Mouse (Mus musculus) left cerebral cortex, postnatal 14 days (tissue): ENCODE measurements around the gene Fam107b. TPM values are rescaled to one million over a fixed set of nuclear protein-coding genes. Genes with fewer than 3 reads are reported as not detected.

Experiments used
- DNase-seq, 2 experiments: peaks; one replicate each; pipeline ENCODE4 v3.0.0; 2021 to 2022; ENCODE audit warnings: low spot score in 2 of 2, mixed read lengths in 1 of 2
- intact Hi-C: fragments of 180-260 bp; cut with DNase I; formaldehyde crosslinking; loops from one replicate; pipeline ENCODE4 v1.15.1; 2025
- total RNA-seq, 2 experiments: library from RNA; stranded (reverse); gene quantifications; 2 replicates each; pipeline ENCODE4 v1.2.3; 2021

Fam107b gene
- total RNA-seq, 2 experiments from 2014 or later = 9.3 to 10.5 TPM

DNA sequence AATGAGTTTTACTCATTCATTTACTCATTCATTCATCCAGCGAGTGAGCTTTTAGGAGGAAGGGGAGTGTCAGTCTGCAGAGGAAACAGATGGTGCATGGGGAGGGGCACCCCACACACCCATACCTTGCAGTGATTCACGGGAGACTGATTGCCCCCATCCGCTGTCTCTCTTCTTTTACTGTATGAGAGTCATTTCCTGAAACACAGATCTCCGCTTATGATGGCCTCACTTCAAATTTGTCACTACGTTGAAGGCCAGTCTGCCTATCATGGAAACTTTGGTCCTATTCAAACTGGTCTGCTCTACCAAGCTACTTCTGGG lies 230.2 kb downstream of the Fam107b start:
- intact Hi-C loops = loop anchor here (2.0 to 5.0 kb wide), 2 partner anchors 254 to 448 kb away; no protein-coding TSS in a partner anchor

DNA sequence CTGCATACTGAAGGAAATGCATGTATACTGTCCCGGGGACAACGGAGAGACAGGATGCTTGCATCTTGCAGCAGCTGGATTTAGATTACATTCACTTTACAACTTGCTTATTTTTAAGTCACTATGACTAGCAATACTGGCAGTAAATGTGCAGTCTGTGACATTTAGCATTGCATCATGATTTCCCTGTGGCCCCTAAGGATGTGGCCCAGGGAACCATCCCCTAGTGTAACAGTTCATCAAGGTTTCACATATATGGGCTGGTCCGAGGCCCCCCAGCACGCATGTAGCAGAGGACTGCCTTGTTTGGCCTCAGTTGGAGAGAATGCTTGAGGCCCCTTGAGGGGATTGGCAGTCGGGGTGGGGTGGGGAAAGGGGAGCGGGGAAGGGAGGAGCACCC lies 235.5 kb downstream of the Fam107b start:
- intact Hi-C loops = no loop called here
- no peak for DNase-seq

More for the DNA sequence above, 230.2 kb downstream of the Fam107b start:
- DNase-seq = no peak

DNA sequence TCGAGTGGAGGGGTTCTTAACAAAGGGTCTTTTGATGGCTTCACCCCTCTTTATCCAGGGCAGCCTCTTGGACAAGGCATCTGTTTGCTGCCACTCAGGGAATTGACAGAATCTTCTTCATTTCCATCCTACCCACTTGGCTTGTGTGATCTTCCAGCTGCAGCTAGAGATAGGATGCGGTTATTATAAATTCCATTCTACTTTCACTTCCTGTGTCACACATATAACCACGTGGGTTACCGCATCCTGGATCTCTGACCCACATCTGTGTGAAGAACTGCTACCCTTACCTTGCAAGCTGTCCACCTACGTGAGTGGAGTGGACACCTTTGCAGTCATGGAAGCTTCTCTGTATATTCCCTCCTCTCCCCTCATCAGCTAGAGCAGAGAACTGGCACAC lies 240.0 kb downstream of the Fam107b start:
- intact Hi-C loops = loop anchor here (10.0 kb wide), 1 partner anchor 414 kb away; no protein-coding TSS in a partner anchor
- DNase-seq = no peak

DNA sequence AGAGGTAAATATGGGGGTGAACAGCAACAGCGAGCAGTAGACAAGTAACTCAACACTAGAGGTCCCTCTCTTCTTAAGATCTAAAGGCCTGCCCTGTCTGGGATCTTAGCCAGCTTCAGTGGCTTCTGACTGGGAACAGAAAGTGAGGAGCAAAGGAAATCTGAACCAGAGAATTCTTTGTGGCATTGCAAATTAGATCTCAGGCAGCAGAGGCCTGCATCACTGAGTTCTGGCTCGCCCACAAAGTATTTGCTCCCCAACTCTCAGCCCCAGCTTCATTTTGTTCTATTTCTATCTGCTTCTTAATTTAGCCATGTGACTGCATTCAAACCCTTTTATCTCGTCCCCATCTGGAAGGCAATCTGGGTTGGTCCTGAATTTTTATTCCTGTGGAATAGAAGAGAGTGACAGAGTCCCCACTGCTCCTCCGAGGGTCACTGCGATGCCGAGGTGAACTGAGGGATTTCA lies 245.9 kb downstream of the Fam107b start:
- intact Hi-C loops = loop anchor here (5.0 to 10.0 kb wide), 3 partner anchors 206 to 676 kb away; no protein-coding TSS in a partner anchor
- DNase-seq = peak; percentile 80 to 90

DNA sequence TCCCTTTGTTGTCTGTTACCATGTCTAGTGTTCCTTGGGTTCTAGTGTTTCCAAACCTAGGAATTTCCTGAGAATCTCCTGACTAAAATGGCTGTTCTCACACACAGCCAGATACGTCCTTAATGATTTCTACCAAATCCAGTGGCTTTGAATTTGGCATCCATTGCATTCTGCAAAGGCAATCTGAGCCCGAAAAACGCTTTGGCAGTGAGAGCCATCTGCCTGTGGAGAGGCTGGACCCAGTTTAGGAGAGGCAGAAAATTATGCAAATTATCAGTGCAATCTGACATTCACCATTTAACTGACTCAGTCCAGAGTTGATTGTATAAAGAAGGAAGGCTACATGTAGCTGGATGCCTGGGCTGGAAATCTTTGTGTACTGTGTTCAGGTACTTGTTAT lies 247.3 kb downstream of the Fam107b start:
- no peak for DNase-seq
- intact Hi-C loops = loop anchor here (5.0 to 10.0 kb wide), 3 partner anchors 205 to 675 kb away; no protein-coding TSS in a partner anchor

DNA sequence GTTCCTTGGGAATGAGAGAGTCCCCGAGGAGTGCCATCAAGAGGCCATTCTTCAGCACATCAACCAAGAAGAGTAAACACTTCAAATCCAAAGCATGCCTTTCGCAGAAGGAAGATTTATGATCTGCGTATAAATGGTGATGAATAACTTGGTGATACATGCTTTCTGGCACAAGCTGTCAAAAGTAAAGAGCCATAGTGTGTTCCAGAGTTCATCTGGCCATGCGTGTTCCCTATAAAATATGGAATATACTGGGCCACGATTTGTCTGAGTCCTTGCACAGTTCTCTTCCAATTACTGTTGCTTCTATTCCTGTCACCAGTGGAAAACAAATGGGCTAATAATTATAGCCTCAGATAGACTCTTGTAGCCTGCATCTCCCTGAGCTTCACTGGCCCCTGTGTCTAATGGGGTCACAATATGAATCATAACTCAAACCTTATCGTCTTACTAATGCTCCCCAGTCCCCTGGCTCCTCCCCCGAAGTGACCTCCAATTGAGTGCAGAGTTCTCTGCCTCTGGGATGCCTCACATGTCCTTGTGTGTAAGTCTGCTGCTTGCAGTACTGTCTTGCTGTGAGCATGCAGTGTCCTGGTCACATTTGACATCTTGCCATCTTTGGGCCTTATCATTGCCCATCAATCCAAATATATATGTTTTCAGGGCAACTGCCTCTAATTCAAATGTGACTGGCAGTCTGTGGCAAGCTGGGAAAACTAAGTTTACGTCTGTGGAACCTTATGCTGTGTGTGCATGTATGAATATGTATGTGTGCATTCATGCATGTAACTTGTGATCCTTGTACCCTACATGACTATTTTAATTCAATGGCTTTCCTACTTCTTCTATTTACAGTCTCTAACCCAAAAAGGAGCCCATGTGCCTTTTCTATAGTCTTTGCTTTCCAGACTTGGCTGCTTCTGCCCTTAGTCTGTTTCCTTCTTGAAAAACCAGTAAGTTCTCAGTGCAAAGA lies 252.5 kb downstream of the Fam107b start:
- no peak for DNase-seq
- intact Hi-C loops = no loop called here

Other genes starting within 250 kb of the Fam107b start
- 1 to 10 TPM; 7.9 to 8.4 TPM for gene Rpp38, start 237.8 kb upstream of the Fam107b start, total RNA-seq
- 1 to 10 TPM in 1 of 2 experiments, not detected in 1; 1.2 TPM for gene Acbd7, start 234.3 kb upstream of the Fam107b start, total RNA-seq
- not detected for gene Olah, start 173.3 kb upstream of the Fam107b start, total RNA-seq
- gene Meig1, start 147.8 kb upstream of the Fam107b start, total RNA-seq = 1 to 10 TPM; 2.0 to 3.6 TPM
- 10 to 100 TPM; 10.1 to 10.8 TPM for gene Dclre1c, start 146.4 kb upstream of the Fam107b start, total RNA-seq
- gene Suv39h2, start 95.5 kb upstream of the Fam107b start, total RNA-seq = 1 to 10 TPM; 3.1 to 3.2 TPM
- gene Gm45902, start 57.7 kb upstream of the Fam107b start, total RNA-seq = 1 to 10 TPM; 5.6 to 5.7 TPM
- 10 to 100 TPM; 42.6 to 43.3 TPM for gene Hspa14, start 57.7 kb upstream of the Fam107b start, total RNA-seq
- 1 to 10 TPM in 1 of 2 experiments, under 1 TPM in 1; 0.55 to 1.2 TPM for gene Cdnf, start 57.5 kb upstream of the Fam107b start, total RNA-seq